Mouse (Mus musculus) cerebellum, adult 2 months (tissue): ENCODE measurements around the gene Gm36210. TPM values are rescaled to one million over a fixed set of nuclear protein-coding genes. Genes with fewer than 3 reads are reported as not detected.

Experiments used
- DNase-seq, 2 experiments: peaks; one replicate each; pipeline ENCODE4 v3.0.0; 2021
- H3K27ac ChIP-seq: fragments of 200-500 bp; 2 replicates; pipeline ENCODE4 v1.5.1; 2012; ENCODE audit warnings: low read length, control low read depth, inconsistent platforms; ENCODE audit not compliant: insufficient read depth
- H3K27me3 ChIP-seq: fragments of 200-500 bp; 2 replicates; pipeline ENCODE4 v1.6.1; 2012; ENCODE audit warnings: inconsistent platforms, mild to moderate bottlenecking, low read length, moderate library complexity; ENCODE audit not compliant: control insufficient read depth, insufficient read depth
- H3K4me1 ChIP-seq: fragments of 200-500 bp; 2 replicates; pipeline ENCODE4 v1.6.1; 2011; ENCODE audit warnings: low read length; ENCODE audit not compliant: control insufficient read depth, insufficient read depth
- H3K4me3 ChIP-seq: fragments of 200-500 bp; replicated peaks from 2 replicates; pipeline ENCODE3; 2011; ENCODE audit warnings: mild to moderate bottlenecking, low read depth, low read length, control low read depth; ENCODE audit not compliant: insufficient read depth
- CTCF ChIP-seq: fragments of 200-500 bp; IDR thresholded peaks from 2 replicates; pipeline ENCODE4 v1.5.1; 2011; ENCODE audit warnings: low read depth, mild to moderate bottlenecking, control low read depth, low read length, moderate library complexity, borderline replicate concordance; ENCODE audit not compliant: insufficient read depth
- POLR2A ChIP-seq: fragments of 200-500 bp; IDR thresholded peaks from 2 replicates; pipeline ENCODE4 v1.6.1; 2011; ENCODE audit warnings: low read length, control low read depth, borderline replicate concordance; ENCODE audit not compliant: insufficient read depth
- WGBS: fragments of 180-500 bp; shearing (Covaris S2); methylation state at CpG from one replicate; pipeline ENCODE4 v1.1.7; 2018; 5-methylcytosine and 5-hydroxymethylcytosine counted together
- polyA plus RNA-seq: library from polyadenylated mRNA; depleted of rRNA; stranded (reverse); fragments of >200 nt; gene quantifications from 2 replicates; pipeline ENCODE4 v1.2.3, GENCODE M21; 2012

The Gm36210 gene
- polyA plus RNA-seq, 1 experiment: 0.61 TPM

- Histone ChIP-seq H3K27me3 (no peaks in the 10 kb centered on the region), H3K4me1 (peaks cover 7% of the 10 kb centered on the region), H3K27ac (no peak overlapping the region), H3K4me3 (no peak overlapping the region)
- TF ChIP-seq POLR2A (no peak), CTCF (no peak)
- no peak for DNase-seq
- WGBS: 56% methylated on average over 23 of the region's 23 CpGs
Observed at GRCm38 (mm10) chr7:4920976-4921823, 14.9 kb upstream of the Gm36210 start.

GRCm38 (mm10) chr7:4920496-4920895 is 14.2 kb upstream of the Gm36210 start:
- WGBS: 86% methylated on average over 19 of the region's 19 CpGs
- Histone ChIP-seq H3K4me3 (no peak overlapping the region), H3K4me1 (peaks cover 7% of the 10 kb centered on the region), H3K27me3 (no peaks in the 10 kb centered on the region), H3K27ac (no peak overlapping the region)
- no peak for TF ChIP-seq CTCF
- no peak for TF ChIP-seq POLR2A
- DNase-seq: no peak

- H3K4me3 ChIP-seq: no peak overlapping the region
- TF ChIP-seq POLR2A (no peak), CTCF (no peak)
- WGBS: 91% methylated on average over 21 of the region's 21 CpGs
- DNase-seq: no peak
- no peaks in the 10 kb centered on the region for H3K27me3 ChIP-seq
- H3K4me1 ChIP-seq: peaks cover 7% of the 10 kb centered on the region
- no peak overlapping the region for H3K27ac ChIP-seq
Observed at GRCm38 (mm10) chr7:4919971-4920370, 13.7 kb upstream of the Gm36210 start.

- no peak for TF ChIP-seq CTCF
- no peak for TF ChIP-seq POLR2A
- Histone ChIP-seq H3K4me1 (peaks cover 7% of the 10 kb centered on the region), H3K4me3 (no peak overlapping the region), H3K27ac (no peak overlapping the region), H3K27me3 (no peaks in the 10 kb centered on the region)
- 88% methylated on average over 20 of the region's 21 CpGs for WGBS
- DNase-seq: no peak
Observed at GRCm38 (mm10) chr7:4919096-4919495, 12.8 kb upstream of the Gm36210 start.

GRCm38 (mm10) chr7:4918681-4919080 is 12.4 kb upstream of the Gm36210 start:
- TF ChIP-seq POLR2A: no peak
- no peak for TF ChIP-seq CTCF
- 86% methylated on average over 15 of the region's 15 CpGs for WGBS
- Histone ChIP-seq H3K4me1 (peaks cover 7% of the 10 kb centered on the region), H3K4me3 (no peak overlapping the region), H3K27me3 (no peaks in the 10 kb centered on the region), H3K27ac (no peak overlapping the region)
- no peak for DNase-seq

GRCm38 (mm10) chr7:4917494-4917893 is 11.2 kb upstream of the Gm36210 start:
- WGBS: 79% methylated on average over 2 of the region's 2 CpGs
- TF ChIP-seq CTCF (no peak), POLR2A (no peak)
- no peak for DNase-seq
- Histone ChIP-seq H3K4me3 (no peak overlapping the region), H3K27me3 (no peaks in the 10 kb centered on the region), H3K4me1 (peaks cover 7% of the 10 kb centered on the region), H3K27ac (no peak overlapping the region)

- no peak for TF ChIP-seq POLR2A
- no peak for TF ChIP-seq CTCF
Observed at GRCm38 (mm10) chr7:4915669-4916416, 9.5 kb upstream of the Gm36210 start.

More at GRCm38 (mm10) chr7:4915669-4916416, 9.5 kb upstream of the Gm36210 start:
- Histone ChIP-seq H3K4me3 (peak overlapping the region; percentile 97), H3K4me1 (peaks cover 7% of the 10 kb centered on the region), H3K27ac (peak overlapping the region; percentile 31), H3K27me3 (no peaks in the 10 kb centered on the region)
- DNase-seq: peak; percentile 65 to 69
- 12% methylated on average over 14 of the region's 14 CpGs for WGBS
